Mouse (Mus musculus) hindbrain, embryonic 13.5 days (tissue): Measurements from ENCODE around the gene Tstd2. TPM values are rescaled to one million over a fixed set of nuclear protein-coding genes. Genes with fewer than 3 reads are reported as not detected.

Experiments used
- ATAC-seq: fragments of 200-750 bp; cut with Nextera tagmentation; 2 replicates; pipeline ENCODE4 v1.8.0; 2017; ENCODE audit warnings: moderate TSS enrichment; ENCODE audit not compliant: low FRiP score
- H3K27ac ChIP-seq: fragments of 300-500 bp; sonication (generic); 2 replicates; pipeline ENCODE4 v1.5.1; 2015; ENCODE audit warnings: inconsistent platforms, mild to moderate bottlenecking, moderate library complexity
- H3K27me3 ChIP-seq: fragments of 300-500 bp; sonication (generic); 2 replicates; pipeline ENCODE4 v1.6.1; 2015; ENCODE audit warnings: mild to moderate bottlenecking, inconsistent platforms
- H3K36me3 ChIP-seq: fragments of 300-500 bp; sonication (generic); 2 replicates; pipeline ENCODE4 v1.6.1; 2015; ENCODE audit warnings: mild to moderate bottlenecking, inconsistent platforms
- H3K4me1 ChIP-seq: fragments of 300-500 bp; sonication (generic); replicated peaks from 2 replicates; pipeline ENCODE4 v1.6.1; 2015; ENCODE audit warnings: inconsistent platforms
- H3K4me2 ChIP-seq: fragments of 300-500 bp; sonication (generic); 2 replicates; pipeline ENCODE4 v1.6.1; 2015; ENCODE audit warnings: inconsistent platforms, mild to moderate bottlenecking, moderate library complexity
- H3K4me3 ChIP-seq: fragments of 300-500 bp; sonication (generic); 2 replicates; pipeline ENCODE4 v1.5.1; 2015; ENCODE audit warnings: mild to moderate bottlenecking, inconsistent platforms
- H3K9ac ChIP-seq: fragments of 300-500 bp; sonication (generic); 2 replicates; pipeline ENCODE4 v1.6.1; 2015; ENCODE audit warnings: mild to moderate bottlenecking, inconsistent platforms
- H3K9me3 ChIP-seq: fragments of 300-500 bp; sonication (generic); 2 replicates; pipeline ENCODE4 v1.6.1; 2016; ENCODE audit warnings: inconsistent platforms
- WGBS: fragments of 180-500 bp; shearing (Covaris S2); methylation state at CpG from one replicate; pipeline ENCODE4 v1.1.7; 2015; 5-methylcytosine and 5-hydroxymethylcytosine counted together
- polyA plus RNA-seq: library from polyadenylated mRNA; unstranded; fragments of >200 nt; fragmentation: Nextera tagmentation; extraction: Ambion mirVana; gene quantifications from 2 replicates; pipeline ENCODE4 v1.2.1, GENCODE M21; 2015

The Tstd2 gene
- polyA plus RNA-seq: 37.7 and 42.0 TPM in 2 replicates

GRCm38 (mm10) chr4:46138287-46139222, at the start of gene Tstd2, which contains the start of gene Ncbp1:
Tstd2 (minus strand) TSS chr4:46138694.
Ncbp1 (plus strand) TSS chr4:46138613.
- no peaks in the 10 kb centered on the region for H3K9me3 ChIP-seq
- H3K4me2 ChIP-seq: peak within 1 kb of the TSS; percentile 87
- H3K4me1 ChIP-seq: peaks cover 33% of the 10 kb centered on the region
- peak within 1 kb of the TSS; percentile 97 for H3K4me3 ChIP-seq
- H3K27ac ChIP-seq: peak within 1 kb of the TSS; percentile 97
- H3K27me3 ChIP-seq: no peaks in the 10 kb centered on the region
- peaks cover 20% of the 10 kb centered on the region for H3K36me3 ChIP-seq
- peak; percentile 91 for ATAC-seq
- peak within 1 kb of the TSS; percentile 98 for H3K9ac ChIP-seq
- WGBS: under 1% methylated on average over 90 of the region's 90 CpGs

GRCm38 (mm10) chr4:46186466-46186865, 48.0 kb upstream of the Tstd2 start:
- H3K9ac ChIP-seq: no peak overlapping the region
- no peak overlapping the region for H3K4me3 ChIP-seq
- H3K27ac ChIP-seq: no peak overlapping the region
- H3K9me3 ChIP-seq: no peaks in the 10 kb centered on the region
- no peak for ATAC-seq
- no peaks in the 10 kb centered on the region for H3K4me1 ChIP-seq
- no peak overlapping the region for H3K4me2 ChIP-seq
- 88% methylated on average over 3 of the region's 3 CpGs for WGBS
- H3K36me3 ChIP-seq: peaks cover 92% of the 10 kb centered on the region
- no peaks in the 10 kb centered on the region for H3K27me3 ChIP-seq

DNA sequence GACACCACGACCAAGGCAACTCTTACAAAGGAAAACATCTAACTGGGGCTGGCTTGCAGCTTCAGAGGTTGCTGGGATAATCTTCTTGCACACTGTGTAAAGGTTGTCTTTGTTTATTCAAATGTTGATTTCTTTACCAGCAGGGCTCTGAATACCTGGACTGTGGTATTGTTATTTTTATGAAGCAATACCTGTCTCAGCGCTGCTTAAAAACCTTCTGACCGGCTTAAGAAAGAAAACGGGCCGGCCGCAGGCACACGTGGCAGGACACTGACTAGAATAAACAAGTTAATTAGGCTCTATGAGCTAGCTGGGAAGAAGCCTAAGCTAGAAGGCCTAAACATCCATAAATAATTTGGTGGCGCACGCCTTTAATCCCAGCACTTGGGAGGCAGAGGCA, 47.4 kb upstream of the Tstd2 start:
- Histone ChIP-seq H3K36me3 (peaks cover 92% of the 10 kb centered on the region), H3K27ac (no peak overlapping the region), H3K27me3 (no peaks in the 10 kb centered on the region), H3K4me3 (no peak overlapping the region), H3K4me2 (no peak overlapping the region), H3K9me3 (no peaks in the 10 kb centered on the region), H3K9ac (no peak overlapping the region), H3K4me1 (no peaks in the 10 kb centered on the region)
- 89% methylated on average over 9 of the region's 9 CpGs for WGBS
- no peak for ATAC-seq

DNA sequence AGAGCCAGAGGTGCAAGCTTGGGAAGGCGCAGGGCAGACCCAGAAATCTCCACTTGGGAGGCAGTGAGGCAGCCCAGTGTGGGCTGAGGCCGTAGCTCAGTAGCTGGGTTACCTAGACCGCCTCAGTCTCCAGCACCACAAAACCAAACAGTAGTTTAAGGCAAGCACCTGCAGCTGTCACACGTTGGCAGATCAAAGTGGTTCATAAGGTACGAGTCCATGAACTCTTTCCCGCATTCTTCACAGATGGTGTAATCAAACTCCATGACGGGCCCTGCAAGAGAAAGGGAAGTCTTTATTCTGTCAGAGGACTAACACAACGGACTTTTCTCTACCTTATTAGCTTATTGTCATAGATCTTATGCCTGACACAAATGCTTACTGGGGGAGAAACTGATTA, 46.9 kb upstream of the Tstd2 start:
- Histone ChIP-seq H3K9ac (no peak overlapping the region), H3K4me3 (no peak overlapping the region), H3K27ac (no peak overlapping the region), H3K27me3 (no peaks in the 10 kb centered on the region), H3K4me2 (no peak overlapping the region), H3K36me3 (peaks cover 91% of the 10 kb centered on the region), H3K4me1 (no peaks in the 10 kb centered on the region), H3K9me3 (no peaks in the 10 kb centered on the region)
- 86% methylated on average over 8 of the region's 8 CpGs for WGBS
- ATAC-seq: no peak

DNA sequence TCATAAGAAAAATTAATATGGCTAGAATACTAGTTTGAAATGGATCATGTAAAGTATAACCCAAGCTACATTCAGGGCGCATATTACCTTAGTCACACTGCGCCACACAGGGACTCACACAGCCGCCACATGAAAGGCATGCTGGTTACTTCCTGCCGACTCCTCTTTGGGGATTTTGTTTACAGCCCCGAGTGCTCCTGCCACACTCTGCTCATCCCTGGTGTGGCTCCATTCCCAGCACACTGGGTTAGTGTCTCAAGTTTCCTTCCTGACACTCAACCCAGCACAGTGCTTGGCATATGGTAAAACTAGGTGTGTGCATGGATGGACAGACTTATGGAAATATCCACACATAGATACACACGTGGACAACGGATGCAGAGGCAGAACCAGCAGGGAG, 43.7 kb upstream of the Tstd2 start:
- Histone ChIP-seq H3K4me3 (no peak overlapping the region), H3K27ac (no peak overlapping the region), H3K4me2 (no peak overlapping the region), H3K4me1 (no peaks in the 10 kb centered on the region), H3K9me3 (no peaks in the 10 kb centered on the region), H3K9ac (no peak overlapping the region), H3K36me3 (peaks cover 92% of the 10 kb centered on the region), H3K27me3 (no peaks in the 10 kb centered on the region)
- ATAC-seq: no peak
- WGBS: 87% methylated on average over 7 of the region's 7 CpGs

DNA sequence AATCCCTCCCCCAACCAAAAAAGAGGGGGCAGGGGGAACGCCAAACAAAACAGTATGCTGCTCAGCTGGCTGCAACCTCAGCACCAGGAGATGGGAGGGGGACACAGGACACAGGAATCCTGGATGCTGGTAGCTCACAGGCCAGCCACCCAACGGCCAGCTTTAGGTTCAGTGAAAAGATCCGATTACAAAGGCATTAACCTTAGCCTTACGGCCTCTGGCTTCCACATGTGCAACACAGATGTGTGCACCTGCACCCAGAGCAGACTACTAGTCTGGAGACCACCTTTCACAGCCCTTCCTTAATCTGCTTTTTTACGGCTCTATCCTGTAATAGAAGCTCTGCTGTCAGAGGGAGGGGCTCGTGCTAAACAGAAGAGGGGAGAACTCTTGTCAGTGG, 42.7 kb upstream of the Tstd2 start:
- no peak for ATAC-seq
- WGBS: 73% methylated on average over 6 of the region's 6 CpGs

GRCm38 (mm10) chr4:46177496-46177895, 39.0 kb upstream of the Tstd2 start:
- Histone ChIP-seq H3K27me3 (no peaks in the 10 kb centered on the region), H3K9ac (no peak overlapping the region), H3K4me2 (no peak overlapping the region), H3K4me3 (no peak overlapping the region), H3K9me3 (no peaks in the 10 kb centered on the region), H3K4me1 (no peaks in the 10 kb centered on the region), H3K27ac (no peak overlapping the region), H3K36me3 (peaks cover 95% of the 10 kb centered on the region)
- ATAC-seq: no peak
- 87% methylated on average over 7 of the region's 7 CpGs for WGBS

More for the DNA sequence above, 42.7 kb upstream of the Tstd2 start:
- H3K27ac ChIP-seq: no peak overlapping the region
- no peak overlapping the region for H3K4me2 ChIP-seq
- H3K27me3 ChIP-seq: no peaks in the 10 kb centered on the region
- peaks cover 98% of the 10 kb centered on the region for H3K36me3 ChIP-seq
- no peaks in the 10 kb centered on the region for H3K9me3 ChIP-seq
- H3K4me1 ChIP-seq: no peaks in the 10 kb centered on the region
- no peak overlapping the region for H3K9ac ChIP-seq
- H3K4me3 ChIP-seq: no peak overlapping the region

DNA sequence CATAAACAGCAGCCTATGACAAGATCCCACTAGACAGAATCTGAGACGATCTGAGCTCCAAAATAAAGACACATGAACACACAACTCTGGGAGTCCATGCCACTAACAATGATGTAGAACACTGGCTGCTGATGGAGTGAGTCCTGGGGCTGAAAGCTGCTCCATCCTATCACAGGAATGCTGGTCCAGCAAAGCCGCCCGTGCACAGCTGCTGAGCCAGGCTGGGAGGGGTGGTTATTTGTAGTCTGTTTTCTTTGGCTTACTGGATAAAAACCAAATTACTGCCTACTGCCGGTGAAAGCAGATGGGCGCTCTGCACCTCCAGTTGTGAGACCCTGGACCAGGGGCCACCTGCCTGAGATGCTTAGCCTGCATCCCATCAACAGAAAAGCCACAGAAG, 38.5 kb upstream of the Tstd2 start:
- H3K9me3 ChIP-seq: no peaks in the 10 kb centered on the region
- no peak overlapping the region for H3K4me2 ChIP-seq
- no peak overlapping the region for H3K9ac ChIP-seq
- ATAC-seq: no peak
- no peak overlapping the region for H3K4me3 ChIP-seq
- no peak overlapping the region for H3K27ac ChIP-seq
- H3K36me3 ChIP-seq: peaks cover 94% of the 10 kb centered on the region
- no peaks in the 10 kb centered on the region for H3K27me3 ChIP-seq
- H3K4me1 ChIP-seq: no peaks in the 10 kb centered on the region
- 84% methylated on average over 5 of the region's 5 CpGs for WGBS

GRCm38 (mm10) chr4:46176313-46176712, 37.8 kb upstream of the Tstd2 start:
- H3K9me3 ChIP-seq: no peaks in the 10 kb centered on the region
- H3K36me3 ChIP-seq: peaks cover 94% of the 10 kb centered on the region
- no peak for ATAC-seq
- no peak overlapping the region for H3K4me2 ChIP-seq
- 75% methylated on average over 4 of the region's 4 CpGs for WGBS
- no peak overlapping the region for H3K4me3 ChIP-seq
- no peaks in the 10 kb centered on the region for H3K4me1 ChIP-seq
- no peaks in the 10 kb centered on the region for H3K27me3 ChIP-seq
- no peak overlapping the region for H3K27ac ChIP-seq
- H3K9ac ChIP-seq: no peak overlapping the region

GRCm38 (mm10) chr4:46171761-46172160, 33.3 kb upstream of the Tstd2 start:
- Histone ChIP-seq H3K36me3 (peaks cover 95% of the 10 kb centered on the region), H3K4me1 (no peaks in the 10 kb centered on the region), H3K4me2 (no peak overlapping the region), H3K9ac (no peak overlapping the region), H3K9me3 (no peaks in the 10 kb centered on the region), H3K4me3 (no peak overlapping the region), H3K27me3 (no peaks in the 10 kb centered on the region), H3K27ac (no peak overlapping the region)
- WGBS: 86% methylated on average over 7 of the region's 7 CpGs
- ATAC-seq: no peak

GRCm38 (mm10) chr4:46165831-46166230, 27.3 kb upstream of the Tstd2 start:
- no peak overlapping the region for H3K27ac ChIP-seq
- no peak overlapping the region for H3K4me2 ChIP-seq
- H3K4me1 ChIP-seq: no peaks in the 10 kb centered on the region
- no peak for ATAC-seq
- H3K9ac ChIP-seq: no peak overlapping the region
- H3K27me3 ChIP-seq: no peaks in the 10 kb centered on the region
- no peaks in the 10 kb centered on the region for H3K9me3 ChIP-seq
- 98% methylated on average over 5 of the region's 5 CpGs for WGBS
- H3K36me3 ChIP-seq: peaks cover 93% of the 10 kb centered on the region
- H3K4me3 ChIP-seq: no peak overlapping the region

GRCm38 (mm10) chr4:46164027-46164426, 25.5 kb upstream of the Tstd2 start:
- Histone ChIP-seq H3K4me3 (no peak overlapping the region), H3K27ac (no peak overlapping the region), H3K36me3 (peaks cover 91% of the 10 kb centered on the region), H3K4me2 (no peak overlapping the region), H3K27me3 (no peaks in the 10 kb centered on the region), H3K9me3 (no peaks in the 10 kb centered on the region), H3K4me1 (no peaks in the 10 kb centered on the region), H3K9ac (no peak overlapping the region)
- ATAC-seq: no peak
- 94% methylated on average over 2 of the region's 2 CpGs for WGBS
